Mouse (Mus musculus) fibroblast of lung, adult 2 months (primary cell): ENCODE measurements around the gene Bag6.
A peak's percentile ranks its signal among the peaks of the same experiment; 100 is the strongest.
"Not testable (repeated sequence)": the region's sequence is repeated elsewhere in the genome, so short reads cannot be mapped to it uniquely, and the experiment has no call there.

Experiments used
- DNase-seq: peaks from one replicate; pipeline ENCODE4 v3.0.0-alpha.2; 2011; ENCODE audit warnings: low read depth

Bag6 gene

DNA sequence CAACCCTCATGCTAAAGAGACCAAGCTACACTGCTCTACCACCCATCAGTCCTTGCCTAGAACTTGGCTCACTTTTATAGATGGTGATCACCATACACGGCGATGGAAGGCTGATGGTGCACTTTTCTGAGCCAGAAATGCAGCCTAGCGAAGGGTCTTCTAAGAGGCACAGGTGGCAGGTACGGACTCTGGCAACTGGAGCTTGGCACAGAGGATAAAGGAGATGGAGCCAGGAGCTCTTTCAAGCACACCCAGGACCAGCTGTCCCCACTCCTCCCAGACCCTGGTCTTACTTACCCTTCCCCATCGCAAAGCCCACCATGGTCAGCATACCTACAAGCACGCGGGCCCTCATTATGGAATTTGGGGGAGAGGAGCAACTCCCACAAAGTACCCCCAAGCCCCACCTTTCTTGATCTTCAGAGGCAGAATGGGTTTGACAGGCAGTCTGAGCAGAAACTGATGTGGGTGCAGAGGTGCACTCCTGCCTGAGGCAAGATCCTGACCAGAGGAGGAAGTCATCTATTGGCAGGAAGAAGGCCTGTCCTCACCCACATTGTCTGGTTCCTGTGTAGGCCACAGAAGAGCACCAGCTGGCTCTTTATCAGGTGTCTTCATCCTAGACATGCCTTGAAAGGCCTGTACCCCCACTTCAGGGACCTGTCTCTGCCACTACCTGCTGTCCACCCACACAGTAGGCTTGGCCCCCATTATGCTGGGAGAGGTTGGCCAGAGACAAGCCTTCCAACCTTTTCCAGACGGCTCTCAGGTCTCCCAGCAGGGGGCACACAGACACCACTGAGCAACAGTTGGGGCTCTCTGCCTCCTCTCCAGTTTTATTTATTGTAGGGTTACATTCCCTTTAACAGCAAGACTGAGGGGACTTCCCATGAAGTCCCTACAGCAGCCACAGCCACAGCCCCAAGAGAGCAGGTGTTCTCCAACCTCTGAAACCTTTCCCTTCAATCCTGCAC, 19.6 kb upstream of the Bag6 start, which contains the start of gene Ly6g5b:
TSS of gene Ly6g5b (minus strand) at position 383 of the 974 bp plus-strand sequence.
- no peak for DNase-seq

DNA sequence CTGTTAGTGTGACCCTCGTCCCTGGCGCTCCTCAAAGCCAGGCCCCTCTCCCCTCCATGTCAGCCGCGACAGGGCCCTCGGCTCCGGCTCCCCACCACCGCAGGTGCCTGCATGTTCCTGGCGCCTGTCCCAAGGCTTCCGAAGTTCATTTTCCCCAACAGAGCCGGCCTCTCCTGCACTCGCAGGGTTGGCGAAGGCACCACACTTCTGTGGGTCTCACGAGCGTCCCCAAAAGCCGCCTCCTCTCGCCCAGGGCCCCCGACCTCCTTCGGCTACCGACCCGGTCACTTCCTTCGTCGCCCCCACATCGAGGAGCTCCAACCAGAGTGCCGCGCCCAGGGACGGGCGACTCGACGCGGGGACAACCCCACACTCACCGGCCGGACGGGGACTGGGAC, 14.2 kb upstream of the Bag6 start:
- no peak for DNase-seq

DNA sequence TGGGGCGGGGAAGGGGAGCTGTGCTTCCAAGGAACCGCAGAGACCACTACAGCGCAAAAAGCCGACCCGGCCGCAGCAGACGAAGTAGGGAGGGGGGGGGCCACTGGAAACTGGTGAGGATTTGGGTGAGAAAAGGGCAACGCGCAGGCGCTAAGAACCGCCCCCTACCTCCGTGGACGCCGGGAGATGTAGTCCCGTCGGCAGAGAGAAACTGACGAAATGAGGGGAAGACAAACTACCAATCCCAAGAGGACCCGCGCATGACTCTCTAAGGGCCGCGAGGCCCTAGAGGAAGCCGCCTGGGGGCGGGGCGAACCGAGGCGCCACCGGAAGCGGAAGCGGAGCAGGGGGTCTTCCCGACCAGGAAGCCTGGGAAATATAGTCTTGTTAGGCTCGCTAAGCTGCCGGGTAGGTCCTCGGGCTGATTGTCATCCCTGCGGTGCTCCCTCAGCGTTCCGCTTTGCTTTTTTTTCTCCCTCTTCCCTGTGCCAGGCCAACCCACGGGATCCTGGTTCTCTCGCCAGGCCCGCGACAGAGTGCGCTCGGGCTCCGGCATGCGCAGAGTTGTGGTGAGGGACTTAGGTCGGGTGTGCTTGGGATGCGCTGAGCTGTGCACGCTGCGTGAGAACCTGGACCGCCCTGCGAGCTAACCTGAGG, 13.7 kb upstream of the Bag6 start, which contains the start of gene Gpank1:
TSS of gene Gpank1 (plus strand) at position 313 of the 657 bp plus-strand sequence.
- DNase-seq = peak; percentile 97

DNA sequence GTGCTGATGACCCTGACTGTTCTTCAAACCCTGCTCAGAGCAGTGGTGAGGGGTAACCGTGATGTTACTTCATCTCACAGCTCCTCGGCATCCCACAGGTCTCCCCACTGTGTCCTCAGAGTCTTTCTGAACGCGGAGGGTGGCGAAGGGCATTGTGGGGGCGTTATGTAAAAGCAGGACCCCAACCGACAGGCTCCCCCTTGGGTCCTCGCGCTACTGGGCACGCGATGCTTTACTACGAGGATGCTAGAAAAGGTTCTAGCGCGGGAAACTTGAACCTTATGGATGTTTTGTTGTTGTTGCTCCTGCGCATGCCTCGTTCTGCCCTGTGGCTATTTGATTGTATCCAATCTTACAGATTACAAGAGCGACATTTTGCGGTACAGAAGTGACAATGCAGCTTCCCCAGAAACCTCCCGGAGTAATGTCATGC, 13.1 kb upstream of the Bag6 start, which contains the start of gene Csnk2b:
TSS of gene Csnk2b (minus strand) at position 183 of the 433 bp plus-strand sequence.
- peak; percentile 20 for DNase-seq

DNA sequence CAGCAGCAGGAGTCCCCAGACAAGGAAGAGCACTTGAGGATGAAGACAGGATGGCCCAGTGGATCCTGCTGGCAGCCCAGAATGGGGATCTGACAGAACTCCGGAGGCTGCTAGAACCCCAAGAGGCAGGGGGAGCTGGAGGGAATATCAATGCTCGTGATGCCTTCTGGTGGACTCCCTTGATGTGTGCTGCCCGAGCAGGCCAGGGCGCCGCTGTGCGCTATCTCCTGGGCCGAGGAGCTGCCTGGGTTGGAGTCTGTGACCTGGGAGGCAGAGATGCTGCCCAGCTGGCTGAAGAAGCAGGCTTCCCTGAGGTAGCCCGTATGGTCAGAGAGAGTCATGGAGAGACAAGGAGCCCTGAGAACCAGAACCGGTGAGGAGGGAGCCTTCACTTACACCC, 11.7 kb upstream of the Bag6 start:
- DNase-seq = not testable (repeated sequence)

DNA sequence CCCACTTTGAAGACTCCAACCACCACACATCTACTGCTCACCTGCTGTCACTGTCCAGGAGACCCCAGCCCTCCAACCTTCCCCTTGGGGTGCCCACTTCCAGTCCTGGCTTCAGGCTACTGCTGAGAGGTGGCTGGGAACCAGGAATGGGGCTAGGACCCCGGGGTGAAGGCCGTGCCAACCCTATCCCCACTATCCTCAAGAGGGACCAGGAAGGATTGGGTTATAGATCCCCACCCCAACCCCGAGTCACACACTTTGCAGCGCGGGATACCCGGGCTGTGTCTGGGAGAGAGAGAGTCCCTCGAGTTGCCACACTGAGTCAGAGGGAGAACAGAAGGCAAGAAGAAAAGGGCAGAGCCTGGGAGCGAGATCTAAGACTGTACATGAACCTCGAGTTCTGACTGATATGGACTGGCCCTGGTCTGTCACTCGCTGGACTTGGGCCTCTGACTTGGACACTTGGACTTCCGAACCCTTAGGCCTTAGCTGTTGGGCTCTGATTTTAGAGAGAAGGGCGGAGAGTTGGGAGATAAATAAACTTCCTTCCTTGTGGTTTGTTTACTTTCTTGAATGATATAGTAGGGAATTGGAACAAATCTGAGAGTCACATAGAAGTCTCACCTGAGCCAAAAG, 10.6 kb upstream of the Bag6 start:
- DNase-seq = not testable (repeated sequence)

DNA sequence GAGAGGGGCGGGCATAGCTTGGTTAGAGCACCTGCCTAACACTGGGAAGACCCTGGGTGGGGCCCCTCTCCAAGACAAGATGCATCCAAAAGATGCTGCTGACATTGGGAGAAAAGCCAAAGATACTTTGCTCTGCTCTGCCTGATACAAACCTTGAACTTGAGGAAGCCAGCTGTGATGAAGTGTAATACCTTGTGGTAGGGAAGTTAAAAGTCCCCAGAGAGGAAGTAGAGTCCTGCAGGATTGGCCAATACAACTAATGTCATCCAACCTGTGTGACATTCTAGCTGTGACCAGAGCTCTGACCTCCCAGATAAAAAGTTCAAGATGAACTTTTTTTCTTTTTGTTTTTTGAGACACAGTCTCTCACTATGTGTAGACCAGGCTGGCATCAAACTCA, 9.9 kb upstream of the Bag6 start:
- DNase-seq = no peak

DNA sequence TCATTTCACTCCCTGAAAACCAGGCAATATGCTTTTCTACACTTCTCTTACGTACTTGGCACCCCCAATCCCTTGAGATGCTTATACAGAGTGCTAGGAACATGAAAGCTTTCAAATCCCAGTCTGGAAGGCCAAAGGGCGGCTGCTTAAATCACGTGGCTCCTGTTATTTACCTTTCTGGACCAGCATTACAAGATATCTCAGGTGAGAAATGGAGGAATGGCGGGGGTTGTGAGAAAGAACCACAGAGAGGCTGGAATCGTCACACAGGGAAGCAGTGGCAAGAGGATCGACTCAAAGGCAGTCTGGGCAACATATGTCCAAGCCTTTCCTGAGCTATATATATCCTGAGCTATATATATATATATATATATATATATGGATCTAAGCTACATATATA, 9.4 kb upstream of the Bag6 start:
- DNase-seq = no peak

DNA sequence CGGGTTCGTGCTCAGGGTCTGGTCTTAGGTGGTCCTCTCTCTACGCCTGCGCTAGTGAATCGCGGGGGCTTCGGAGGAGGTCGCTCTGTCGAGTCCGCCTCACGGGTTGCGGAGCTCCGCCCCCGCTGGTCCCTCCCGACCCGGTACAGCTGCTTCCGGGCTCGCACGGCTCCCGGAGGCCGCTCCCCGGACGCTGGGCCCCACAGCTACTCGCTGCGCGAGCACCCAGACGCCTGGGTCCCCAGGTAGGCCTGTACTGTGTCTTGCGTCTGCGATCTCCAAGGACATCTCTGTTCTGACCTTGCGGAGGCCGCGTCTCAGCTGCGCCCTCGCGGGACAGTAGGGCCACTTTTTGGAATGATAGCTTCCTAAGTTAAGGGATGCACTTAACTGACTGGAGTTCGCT, 8.8 kb upstream of the Bag6 start, which contains the start of gene D17H6S53E:
TSS of gene D17H6S53E (plus strand) at position 168 of the 406 bp plus-strand sequence.
- DNase-seq = no peak

DNA sequence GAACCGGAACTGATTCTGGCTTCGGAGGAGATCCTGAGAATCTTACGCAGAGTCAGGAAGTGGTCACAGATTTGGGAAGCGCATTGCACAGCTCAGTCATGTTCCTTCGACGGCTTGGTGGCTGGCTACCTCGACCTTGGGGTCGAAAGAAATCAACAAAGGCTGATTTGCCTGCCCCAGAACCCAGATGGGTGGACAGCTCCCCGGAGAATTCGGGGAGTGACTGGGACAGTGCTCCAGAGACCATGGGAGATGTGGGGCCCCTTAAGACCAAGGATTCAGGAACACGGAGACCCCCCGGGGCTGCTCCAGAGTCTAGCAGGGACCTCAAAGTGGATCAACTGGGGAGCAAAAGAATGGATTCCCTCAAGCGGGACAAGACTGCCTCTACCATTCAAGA, 8.0 kb upstream of the Bag6 start:
- DNase-seq = no peak

DNA sequence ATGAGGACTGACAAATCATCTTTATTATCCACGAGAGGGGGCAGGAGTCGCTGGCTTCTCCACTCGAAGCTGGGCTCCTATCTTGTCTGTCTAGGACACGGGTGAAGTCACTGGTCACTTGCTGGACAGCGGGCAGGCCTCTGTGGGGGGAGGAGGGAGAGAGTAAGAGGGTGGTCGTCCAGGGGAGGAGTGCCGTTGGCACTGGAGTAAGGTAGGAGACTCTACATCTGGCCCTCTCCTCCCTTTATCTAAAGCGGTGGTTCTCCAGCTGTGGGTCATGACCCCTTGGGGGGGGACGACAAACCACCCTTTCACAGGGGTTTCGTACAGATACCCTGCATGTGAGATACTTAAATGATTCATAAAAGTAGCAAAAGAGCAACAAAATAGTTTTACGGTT, 6.0 kb upstream of the Bag6 start:
- DNase-seq = no peak

DNA sequence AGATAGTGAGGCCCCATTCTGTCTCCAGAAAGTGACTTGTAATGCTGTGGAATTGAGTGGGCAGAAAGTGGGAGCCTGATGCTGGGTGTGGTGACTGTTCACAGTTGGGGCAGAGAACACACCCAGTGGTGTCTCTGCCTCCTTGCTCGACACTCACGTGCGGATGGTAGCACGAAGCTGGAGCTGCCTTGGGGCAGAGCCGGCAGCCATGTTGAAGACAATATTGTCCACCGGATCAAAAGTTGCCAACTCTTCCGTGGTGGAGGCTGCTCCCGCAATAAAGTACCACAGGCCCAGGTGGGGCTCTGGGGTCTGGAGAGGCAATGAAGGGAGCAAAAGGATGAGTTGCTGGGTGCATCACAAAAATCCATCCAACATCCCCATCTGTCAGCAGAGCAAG, 3.9 kb upstream of the Bag6 start:
- no peak for DNase-seq

DNA sequence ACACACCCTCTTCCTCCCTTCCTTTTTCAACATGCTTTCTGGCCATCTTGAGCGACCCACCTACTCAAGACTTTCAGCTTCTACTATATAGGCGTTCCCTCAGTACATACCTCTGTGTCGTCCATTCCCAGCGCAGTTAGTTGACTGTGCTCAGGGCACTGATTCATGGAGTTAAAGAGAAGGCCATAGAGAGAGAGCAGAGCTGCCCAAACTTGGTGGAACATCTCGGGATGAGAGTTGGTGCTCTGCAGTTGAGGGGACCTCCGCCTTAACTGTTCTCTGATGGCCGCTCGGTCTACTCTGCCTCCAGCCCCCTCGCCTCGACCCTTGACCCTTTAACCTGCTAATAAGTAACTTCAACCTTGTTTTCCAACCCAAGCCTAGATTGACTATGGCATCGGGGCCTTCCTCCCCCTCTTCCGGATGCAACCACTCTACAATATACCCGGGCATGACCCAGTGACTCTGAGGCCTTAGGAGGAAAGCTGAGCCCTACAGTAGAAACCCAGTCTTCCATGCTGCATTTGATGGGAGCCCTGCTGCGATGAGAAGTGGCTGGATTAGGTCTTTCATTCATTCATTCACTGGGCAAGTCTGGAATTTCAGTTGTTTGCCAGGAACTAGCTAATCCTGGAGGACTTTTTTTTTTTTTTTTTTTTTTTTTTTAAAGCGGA, 3.3 kb upstream of the Bag6 start, which contains the start of gene Apom:
TSS of gene Apom (minus strand) at position 551 of the 674 bp plus-strand sequence.
- DNase-seq = no peak

DNA sequence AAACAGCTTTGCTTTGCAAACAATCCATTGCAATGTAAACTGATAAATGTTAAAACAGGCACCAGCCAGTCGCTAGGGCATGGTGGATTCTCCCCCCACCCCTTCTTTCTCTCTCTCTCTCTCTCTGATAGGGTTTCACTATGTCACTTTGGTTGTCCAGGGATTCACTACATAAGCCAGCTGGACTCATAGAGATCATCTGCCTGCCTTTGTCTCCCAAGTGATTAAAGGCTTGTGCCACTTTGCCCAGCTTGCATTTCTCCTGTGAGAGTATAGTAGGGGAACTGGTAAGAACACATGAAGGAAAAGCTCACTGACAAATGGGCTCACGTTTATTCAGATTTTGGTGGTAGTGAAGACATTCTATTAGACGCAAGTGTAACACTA, 2.8 kb upstream of the Bag6 start:
- no peak for DNase-seq

DNA sequence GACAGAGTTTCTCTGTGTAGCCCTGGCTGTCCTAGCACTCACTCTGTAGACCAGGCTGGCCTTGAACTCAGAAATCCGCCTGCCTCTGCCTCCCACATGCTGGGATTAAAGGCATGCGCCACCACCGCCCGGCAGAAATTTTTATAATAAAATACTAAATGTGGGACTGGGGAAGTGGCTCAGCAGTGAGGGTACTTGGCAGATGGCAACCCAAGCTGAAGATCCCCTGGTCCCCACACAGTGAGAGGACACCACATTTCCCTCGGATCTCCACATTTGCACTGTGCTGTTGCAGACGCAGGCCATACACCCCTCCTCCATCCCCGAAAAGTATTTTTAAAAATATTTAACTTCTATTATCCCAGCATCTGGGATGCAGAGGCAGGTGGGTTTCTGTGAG, 1.5 kb upstream of the Bag6 start:
- no peak for DNase-seq

DNA sequence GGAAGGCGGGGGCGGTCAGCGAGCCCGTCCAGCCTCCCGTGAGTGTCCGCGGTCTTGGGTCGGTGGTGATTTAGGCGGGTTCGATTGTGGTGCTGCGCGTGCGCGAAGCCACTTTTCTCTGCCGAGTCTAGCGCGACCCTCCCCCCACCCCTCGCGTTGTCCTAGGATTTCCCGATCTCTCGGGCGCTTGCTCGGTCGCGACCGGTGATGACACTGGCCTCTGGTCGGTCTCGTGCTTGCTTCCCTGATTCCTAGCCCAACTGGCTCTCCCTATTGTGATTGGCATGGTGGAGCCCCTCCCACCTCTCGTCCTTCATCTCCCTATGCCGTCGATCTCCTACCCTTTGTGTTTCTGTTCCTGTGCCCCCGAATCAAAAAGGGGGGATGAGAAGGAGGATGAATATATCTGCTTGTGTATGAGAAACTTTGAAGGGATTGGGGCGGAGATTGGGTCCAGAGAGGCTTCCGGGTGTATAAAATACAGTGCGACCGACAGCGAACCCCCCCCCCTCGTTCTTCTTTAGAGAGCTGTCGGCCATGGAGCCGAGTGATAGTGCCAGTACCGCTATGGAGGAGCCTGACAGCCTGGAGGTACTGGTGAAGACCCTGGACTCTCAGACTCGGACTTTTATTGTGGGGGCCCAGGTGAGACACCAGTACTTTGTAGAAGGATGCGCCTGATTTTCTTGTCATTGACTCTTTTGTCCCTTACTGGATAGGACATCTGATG, 778 bp downstream of the Bag6 start:
- DNase-seq = no peak

DNA sequence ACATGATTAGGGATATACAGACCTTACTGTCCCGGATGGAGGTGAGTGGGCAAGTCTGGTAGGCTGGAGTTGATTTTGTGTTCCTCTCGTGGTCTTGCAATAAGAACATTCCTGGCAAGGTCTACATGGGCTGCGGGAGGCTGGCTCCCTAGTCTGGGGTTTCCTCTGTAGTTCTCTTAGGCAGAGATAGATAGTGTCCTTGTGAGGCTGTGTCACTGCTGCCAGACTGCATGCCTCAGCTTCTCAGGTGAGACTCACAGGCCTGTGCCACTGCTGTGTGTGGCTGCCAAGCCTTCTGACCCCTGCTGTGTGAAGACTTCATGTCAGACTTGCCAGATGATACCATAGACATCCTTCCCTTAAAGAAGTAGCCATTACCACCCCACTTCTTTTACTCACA, 4.3 kb downstream of the Bag6 start:
- DNase-seq = no peak

DNA sequence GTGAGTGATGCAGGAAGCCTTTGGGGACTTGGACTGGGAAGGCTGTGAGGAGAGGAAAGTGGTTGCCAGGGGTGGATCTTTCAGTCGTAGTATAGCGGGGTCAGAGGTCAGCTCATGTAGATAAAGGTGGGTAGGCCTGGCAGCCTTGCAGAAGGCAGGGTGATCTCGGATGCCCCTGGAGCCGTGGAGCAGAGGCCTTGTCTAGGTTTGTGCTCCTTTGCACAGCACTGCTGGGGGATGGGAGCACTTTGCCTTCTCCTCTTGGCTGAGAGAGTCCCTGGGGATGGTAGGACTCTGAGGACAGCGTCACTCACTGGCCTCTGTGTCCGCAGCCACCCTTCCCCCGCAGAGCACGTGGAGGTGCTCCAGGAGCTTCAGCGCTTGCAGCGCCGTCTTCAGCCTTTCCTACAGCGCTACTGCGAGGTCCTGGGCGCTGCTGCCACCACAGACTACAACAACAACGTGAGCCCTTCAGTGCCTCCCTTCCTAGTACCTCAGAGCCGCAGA, 5.6 kb downstream of the Bag6 start:
- DNase-seq = no peak

DNA sequence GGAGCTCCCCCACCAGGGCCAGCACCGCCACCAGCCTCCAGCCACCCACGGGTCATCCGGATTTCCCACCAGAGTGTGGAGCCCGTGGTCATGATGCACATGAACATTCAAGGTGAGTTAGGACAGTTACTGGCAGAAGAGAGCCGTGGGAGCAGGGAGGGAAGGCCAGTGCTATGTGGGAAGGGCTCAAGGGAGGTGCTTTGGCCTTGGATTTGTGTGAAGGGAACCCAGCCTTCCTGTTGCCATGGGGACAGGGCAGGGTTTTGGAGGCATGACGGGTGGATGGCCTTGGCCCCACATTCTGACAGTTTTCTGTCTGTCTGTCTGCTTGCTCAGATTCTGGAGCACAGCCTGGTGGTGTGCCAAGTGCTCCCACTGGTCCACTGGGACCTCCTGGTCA, 7.0 kb downstream of the Bag6 start:
- no peak for DNase-seq

DNA sequence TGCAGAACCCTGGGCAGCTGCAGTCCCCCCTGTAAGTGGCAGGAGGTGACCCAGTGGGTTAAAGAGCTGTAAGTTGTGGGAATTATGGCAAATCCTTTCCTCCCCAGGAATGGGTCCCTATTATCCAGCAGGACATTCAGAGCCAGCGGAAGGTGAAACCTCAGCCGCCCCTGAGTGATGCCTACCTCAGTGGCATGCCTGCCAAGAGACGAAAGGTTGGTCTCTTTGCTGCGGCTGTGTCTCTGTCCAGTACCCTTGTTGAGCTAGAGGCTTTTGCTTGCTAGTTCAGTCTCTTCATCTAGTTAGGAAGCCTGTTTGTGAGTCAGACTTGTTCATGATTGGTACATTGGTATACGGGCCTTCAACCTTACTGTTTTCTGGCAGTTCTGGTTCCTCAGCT, 11.2 kb downstream of the Bag6 start:
- DNase-seq = no peak

DNA sequence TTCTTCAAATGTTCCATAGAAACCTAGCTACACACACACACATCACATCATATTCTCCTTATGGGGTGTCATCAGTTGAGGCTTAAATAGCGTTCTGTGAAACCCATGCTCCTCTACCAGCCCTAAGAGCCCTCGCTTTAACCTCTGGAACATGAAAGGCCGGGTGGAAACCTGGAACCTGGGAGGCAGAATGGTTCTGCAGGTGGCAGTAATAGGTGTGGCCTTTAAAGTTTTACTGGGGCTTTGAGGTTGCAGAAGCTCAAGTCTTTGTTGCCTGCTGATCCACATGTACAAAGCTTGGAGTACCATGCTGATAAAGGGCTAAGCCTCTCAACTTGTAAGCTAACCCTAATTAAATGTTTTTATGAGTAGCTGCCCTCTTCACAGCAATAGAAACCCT, 12.4 kb downstream of the Bag6 start:
- DNase-seq = no peak
